Mouse (Mus musculus): ENCODE measurements around the gene Pir. TPM values are rescaled to one million over a fixed set of nuclear protein-coding genes. Genes with fewer than 3 reads are reported as not detected.

Gene Pir
- polyA plus RNA-seq, 1 experiment, result 1.6 TPM

GRCm38 (mm10) chrX:164322492-164322891, 53.3 kb downstream of the Pir start:
- Histone ChIP-seq H3K36me3 (ENCODE audit: control insufficient read depth) (no peaks in the 10 kb centered on the region), H3K4me3 (replicated peaks) (no peak overlapping the region), H3K4me1 (ENCODE audit: control insufficient read depth) (no peaks in the 10 kb centered on the region), H3K27me3 (ENCODE audit: control insufficient read depth) (no peaks in the 10 kb centered on the region), H3K9me3 (ENCODE audit: control insufficient read depth, low read length) (no peaks in the 10 kb centered on the region)
- TF ChIP-seq TAL1 (IDR thresholded peaks at IDR 0.05; ENCODE audit: low read length) (no peak), GATA1 (IDR thresholded peaks at IDR 0.05; ENCODE audit: low read length) (no peak)

DNA sequence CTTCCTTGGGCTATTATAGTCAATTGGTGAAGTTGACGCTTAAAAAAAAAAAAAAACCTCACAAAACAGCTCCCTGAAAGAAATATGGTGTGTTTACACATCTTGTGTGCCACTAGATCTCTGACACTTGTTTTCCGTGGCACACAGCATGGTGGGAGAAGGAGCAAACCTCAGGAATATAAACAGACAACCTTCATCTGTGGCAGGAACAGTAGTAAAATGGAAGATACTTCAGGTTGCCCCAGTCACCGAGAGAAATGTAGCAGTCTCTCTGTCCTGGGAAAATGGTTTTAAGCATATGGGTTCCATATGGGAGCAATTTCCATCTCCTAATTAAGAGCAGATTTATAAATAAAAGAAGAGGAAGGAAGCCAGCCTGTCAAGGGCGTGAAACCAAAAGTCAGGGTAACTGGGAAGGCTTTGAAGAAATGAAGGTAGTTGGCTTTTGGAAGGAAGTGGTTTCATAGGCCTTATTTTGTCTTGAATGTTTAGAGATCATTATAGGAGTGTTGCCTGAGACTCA, 54.3 kb downstream of the Pir start:
- TF ChIP-seq TAL1 (IDR thresholded peaks at IDR 0.05; ENCODE audit: low read length) (no peak), GATA1 (IDR thresholded peaks at IDR 0.05; ENCODE audit: low read length) (no peak)
- Histone ChIP-seq H3K4me3 (replicated peaks) (no peak overlapping the region), H3K4me1 (ENCODE audit: control insufficient read depth) (no peaks in the 10 kb centered on the region), H3K9me3 (ENCODE audit: control insufficient read depth, low read length) (no peaks in the 10 kb centered on the region), H3K27me3 (ENCODE audit: control insufficient read depth) (no peaks in the 10 kb centered on the region), H3K36me3 (ENCODE audit: control insufficient read depth) (no peaks in the 10 kb centered on the region)

GRCm38 (mm10) chrX:164330351-164330750, 61.2 kb downstream of the Pir start:
- no peak overlapping the region for H3K4me3 ChIP-seq (replicated peaks)
- no peaks in the 10 kb centered on the region for H3K4me1 ChIP-seq (ENCODE audit: control insufficient read depth)
- no peaks in the 10 kb centered on the region for H3K36me3 ChIP-seq (ENCODE audit: control insufficient read depth)
- no peaks in the 10 kb centered on the region for H3K27me3 ChIP-seq (ENCODE audit: control insufficient read depth)
- no peak for TF ChIP-seq GATA1 (IDR thresholded peaks at IDR 0.05; ENCODE audit: low read length)
- TF ChIP-seq TAL1 (IDR thresholded peaks at IDR 0.05; ENCODE audit: low read length), result no peak
- no peaks in the 10 kb centered on the region for H3K9me3 ChIP-seq (ENCODE audit: control insufficient read depth, low read length)

DNA sequence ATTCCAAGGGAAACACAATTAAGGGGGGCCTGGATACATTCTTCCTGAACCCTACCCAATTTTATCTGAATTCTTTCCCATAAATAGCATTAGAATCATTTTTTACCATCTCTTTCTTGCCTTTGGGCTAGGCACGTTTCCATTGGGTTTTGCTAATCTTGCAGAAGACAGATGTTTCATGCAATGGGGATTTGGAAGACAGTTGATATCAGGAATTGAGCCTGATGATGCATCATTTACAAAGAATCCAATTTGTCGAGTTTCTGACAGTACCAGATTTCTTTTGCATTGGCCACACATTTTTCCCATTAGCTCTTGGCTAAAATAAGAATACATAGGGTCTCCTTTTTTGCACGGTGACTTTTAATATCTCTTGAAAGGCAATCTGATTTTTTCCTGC, 61.6 kb downstream of the Pir start:
- TF ChIP-seq GATA1 (IDR thresholded peaks at IDR 0.05; ENCODE audit: low read length) (no peak), TAL1 (IDR thresholded peaks at IDR 0.05; ENCODE audit: low read length) (no peak)
- Histone ChIP-seq H3K4me1 (ENCODE audit: control insufficient read depth) (no peaks in the 10 kb centered on the region), H3K4me3 (replicated peaks) (no peak overlapping the region), H3K27me3 (ENCODE audit: control insufficient read depth) (no peaks in the 10 kb centered on the region), H3K9me3 (ENCODE audit: control insufficient read depth, low read length) (no peaks in the 10 kb centered on the region), H3K36me3 (ENCODE audit: control insufficient read depth) (no peaks in the 10 kb centered on the region)

DNA sequence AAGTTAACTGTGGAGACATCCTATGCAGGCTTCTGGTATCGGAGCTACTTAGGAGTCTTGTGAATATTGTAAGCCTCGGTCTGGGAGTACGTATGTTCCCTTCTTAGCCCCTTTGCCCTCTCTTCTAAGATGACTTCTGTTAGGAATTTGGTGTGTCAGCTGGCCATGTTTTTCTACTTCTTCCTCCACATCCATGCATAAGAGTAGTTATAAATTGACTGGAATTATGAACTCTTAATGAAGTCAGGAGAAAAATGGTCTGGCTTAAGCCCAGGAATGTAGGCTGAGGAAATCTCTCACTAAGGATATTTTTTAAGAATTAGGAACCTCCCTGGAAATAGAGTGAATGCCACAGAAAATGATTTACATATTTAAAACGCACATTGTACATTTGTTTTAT, 69.4 kb downstream of the Pir start:
- no peak overlapping the region for H3K4me3 ChIP-seq (replicated peaks)
- H3K27me3 ChIP-seq (ENCODE audit: control insufficient read depth), result no peaks in the 10 kb centered on the region
- no peaks in the 10 kb centered on the region for H3K4me1 ChIP-seq (ENCODE audit: control insufficient read depth)
- H3K9me3 ChIP-seq (ENCODE audit: control insufficient read depth, low read length), result no peaks in the 10 kb centered on the region
- H3K36me3 ChIP-seq (ENCODE audit: control insufficient read depth), result no peaks in the 10 kb centered on the region
- TF ChIP-seq TAL1 (IDR thresholded peaks at IDR 0.05; ENCODE audit: low read length) (no peak), GATA1 (IDR thresholded peaks at IDR 0.05; ENCODE audit: low read length) (no peak)

DNA sequence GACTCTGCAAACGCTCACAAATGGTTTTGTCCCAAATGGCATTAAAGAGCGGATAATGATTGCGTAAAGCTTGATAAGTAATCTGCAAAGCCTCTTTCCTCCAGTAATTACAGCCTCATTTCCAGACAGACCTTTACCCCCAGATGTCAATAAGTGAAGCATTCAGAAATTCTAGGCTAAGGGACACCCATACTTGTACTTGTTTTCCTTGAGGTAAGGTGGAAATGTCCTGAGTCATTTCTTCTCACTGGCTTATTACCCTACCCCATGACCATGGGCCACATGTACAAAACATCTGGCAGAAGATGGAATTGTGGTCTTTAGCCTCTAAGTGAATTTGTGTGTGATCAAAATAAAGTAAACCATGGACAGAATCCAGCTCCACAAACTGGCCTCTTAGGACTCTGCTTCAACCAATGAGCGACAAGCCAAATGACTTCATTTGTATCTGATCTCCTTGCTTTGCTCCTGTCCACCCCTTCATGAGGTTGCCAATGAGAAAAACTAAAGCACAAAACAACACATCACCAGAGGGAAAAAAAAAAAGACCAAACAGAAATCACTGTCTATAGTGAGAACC, 76.3 kb downstream of the Pir start:
- no peak for TF ChIP-seq GATA1 (IDR thresholded peaks at IDR 0.05; ENCODE audit: low read length)
- TF ChIP-seq TAL1 (IDR thresholded peaks at IDR 0.05; ENCODE audit: low read length), result no peak
- no peaks in the 10 kb centered on the region for H3K9me3 ChIP-seq (ENCODE audit: control insufficient read depth, low read length)
- no peaks in the 10 kb centered on the region for H3K27me3 ChIP-seq (ENCODE audit: control insufficient read depth)
- H3K4me1 ChIP-seq (ENCODE audit: control insufficient read depth), result no peaks in the 10 kb centered on the region
- no peaks in the 10 kb centered on the region for H3K36me3 ChIP-seq (ENCODE audit: control insufficient read depth)
- no peak overlapping the region for H3K4me3 ChIP-seq (replicated peaks)

GRCm38 (mm10) chrX:164348937-164349336, 79.8 kb downstream of the Pir start:
- no peak for TF ChIP-seq GATA1 (IDR thresholded peaks at IDR 0.05; ENCODE audit: low read length)
- no peak for TF ChIP-seq TAL1 (IDR thresholded peaks at IDR 0.05; ENCODE audit: low read length)
- no peaks in the 10 kb centered on the region for H3K9me3 ChIP-seq (ENCODE audit: control insufficient read depth, low read length)
- no peaks in the 10 kb centered on the region for H3K36me3 ChIP-seq (ENCODE audit: control insufficient read depth)
- no peaks in the 10 kb centered on the region for H3K27me3 ChIP-seq (ENCODE audit: control insufficient read depth)
- H3K4me1 ChIP-seq (ENCODE audit: control insufficient read depth), result no peaks in the 10 kb centered on the region
- no peak overlapping the region for H3K4me3 ChIP-seq (replicated peaks)

DNA sequence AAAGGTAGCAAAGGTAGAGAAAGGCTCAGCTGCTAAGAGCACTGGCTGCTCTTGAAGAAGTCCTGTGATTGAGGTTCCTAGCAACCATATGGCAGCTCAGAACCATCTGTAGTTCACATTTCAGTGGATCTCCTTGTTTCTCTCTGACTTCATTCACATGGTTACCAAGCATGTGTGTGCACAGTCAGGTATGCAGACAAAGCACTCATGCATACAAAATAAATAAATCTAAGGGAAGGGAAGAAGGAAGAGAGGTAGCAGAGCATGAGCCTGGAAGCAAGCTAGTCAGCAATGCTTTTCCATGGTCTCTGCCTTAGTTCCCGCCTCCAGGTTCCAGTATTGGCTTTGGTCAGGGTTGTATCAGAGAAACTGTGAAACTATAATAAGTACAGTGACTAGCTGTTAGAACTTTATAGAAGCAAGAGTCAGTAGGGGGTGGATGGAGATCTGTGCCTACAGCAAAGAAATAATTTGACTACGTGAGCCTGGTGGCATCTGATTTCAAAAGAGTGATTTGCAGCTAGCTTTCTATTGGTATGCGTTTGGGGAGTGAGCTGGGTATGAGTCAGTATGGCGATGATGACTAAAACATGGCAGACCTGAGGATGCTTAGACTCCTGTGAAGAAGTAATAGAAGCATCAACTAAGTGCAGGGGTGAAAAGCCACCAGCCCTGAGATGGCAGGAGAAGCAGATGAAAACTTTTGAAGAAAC, 96.1 kb downstream of the Pir start:
- TF ChIP-seq TAL1 (IDR thresholded peaks at IDR 0.05; ENCODE audit: low read length), result no peak
- Histone ChIP-seq H3K9me3 (ENCODE audit: control insufficient read depth, low read length) (no peaks in the 10 kb centered on the region), H3K27me3 (ENCODE audit: control insufficient read depth) (no peaks in the 10 kb centered on the region), H3K4me3 (replicated peaks) (no peak overlapping the region), H3K36me3 (ENCODE audit: control insufficient read depth) (no peaks in the 10 kb centered on the region), H3K4me1 (ENCODE audit: control insufficient read depth) (no peaks in the 10 kb centered on the region)

DNA sequence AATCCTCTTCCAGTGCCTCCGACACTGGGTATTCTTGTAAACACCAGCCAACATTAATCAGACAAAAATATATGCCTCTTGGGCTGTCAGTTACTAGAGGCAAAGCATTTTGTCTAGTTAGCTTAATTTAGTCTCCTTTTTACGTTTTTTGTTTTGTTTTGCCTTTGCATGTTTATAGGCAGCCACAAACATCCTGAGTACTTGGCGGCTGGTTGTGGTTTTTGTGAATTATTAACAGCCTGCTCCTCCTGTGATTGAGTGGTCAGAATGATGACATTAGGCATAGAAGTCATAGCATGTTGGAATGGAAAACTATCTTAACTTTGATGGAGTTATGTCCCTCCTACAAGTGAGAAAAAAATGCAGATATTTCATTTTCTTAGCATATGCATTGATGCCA, 101.4 kb downstream of the Pir start:
- Histone ChIP-seq H3K27me3 (ENCODE audit: control insufficient read depth) (no peaks in the 10 kb centered on the region), H3K9me3 (ENCODE audit: control insufficient read depth, low read length) (no peaks in the 10 kb centered on the region), H3K4me1 (ENCODE audit: control insufficient read depth) (no peaks in the 10 kb centered on the region), H3K36me3 (ENCODE audit: control insufficient read depth) (no peaks in the 10 kb centered on the region), H3K4me3 (replicated peaks) (no peak overlapping the region)
- TF ChIP-seq GATA1 (IDR thresholded peaks at IDR 0.05; ENCODE audit: low read length) (no peak), TAL1 (IDR thresholded peaks at IDR 0.05; ENCODE audit: low read length) (no peak)
